Mouse (Mus musculus): ENCODE measurements around the gene Elfn2. TPM values are rescaled to one million over a fixed set of nuclear protein-coding genes. Genes with fewer than 3 reads are reported as not detected.

Gene Elfn2
- total RNA-seq, 4 experiments from 2014 or later = 1.9 to 4.4 (median 2.5) TPM

DNA sequence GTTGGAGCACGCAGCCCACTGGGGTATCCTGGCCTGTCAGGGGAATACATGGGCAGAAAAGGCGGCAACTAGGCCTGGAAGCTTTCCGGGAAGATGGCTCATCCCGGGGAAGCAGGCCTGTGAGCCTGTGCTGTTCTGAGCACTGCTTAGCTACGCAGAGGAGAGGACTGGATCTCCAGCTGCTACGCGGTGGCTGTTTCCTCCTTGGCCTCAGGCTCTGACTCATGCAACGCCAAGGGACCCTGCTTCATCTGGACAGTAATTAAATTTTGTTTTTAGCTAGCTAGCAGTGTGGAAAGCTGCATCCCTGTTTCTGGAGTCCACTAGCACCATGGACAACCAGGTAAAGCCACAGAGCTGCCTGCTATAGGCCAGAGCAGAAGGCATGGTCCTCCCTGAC is 36.8 kb downstream of the Elfn2 start:
- DNase-seq (ENCODE audit: low spot score) = no peak

DNA sequence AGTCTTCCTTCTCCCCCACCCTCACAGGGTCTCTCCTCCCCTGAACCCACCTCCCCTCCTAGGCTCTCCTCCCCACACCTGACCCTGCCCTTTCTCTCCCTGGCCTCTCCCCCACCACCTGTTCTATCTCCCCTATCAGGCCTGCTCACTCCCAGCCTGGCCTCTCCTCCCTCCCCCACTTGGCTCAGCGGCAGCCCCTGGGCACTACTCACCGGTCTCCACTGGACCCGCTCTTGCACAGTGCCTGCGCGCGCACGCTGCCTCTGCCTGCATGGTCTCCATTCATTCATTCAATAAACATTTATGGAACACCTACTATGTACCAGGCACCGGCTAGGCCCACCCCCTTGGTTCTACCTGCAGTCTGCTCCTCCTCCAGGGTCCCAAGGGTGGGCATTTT is 37.3 kb downstream of the Elfn2 start:
- DNase-seq (ENCODE audit: low spot score) = no peak

DNA sequence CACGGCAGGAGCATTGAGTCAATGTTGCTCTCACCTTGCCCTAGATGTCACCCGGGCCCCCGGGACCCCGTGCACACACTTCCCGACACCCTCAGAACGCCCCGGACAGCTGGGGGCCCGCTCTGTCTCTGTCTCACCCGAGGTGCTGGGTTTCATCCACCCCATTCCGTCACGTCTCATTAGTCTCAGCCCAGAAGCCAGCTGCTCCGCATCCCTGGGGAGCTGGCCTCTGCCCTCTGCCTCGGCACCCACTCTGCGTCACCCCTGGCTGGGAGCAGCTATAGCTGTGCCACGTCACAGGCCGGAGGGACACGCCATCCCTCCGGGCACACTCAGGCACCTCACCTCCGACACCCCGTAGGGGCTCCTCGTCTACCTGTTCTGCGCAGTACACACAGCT is 38.3 kb downstream of the Elfn2 start:
- DNase-seq (ENCODE audit: low spot score) = no peak

DNA sequence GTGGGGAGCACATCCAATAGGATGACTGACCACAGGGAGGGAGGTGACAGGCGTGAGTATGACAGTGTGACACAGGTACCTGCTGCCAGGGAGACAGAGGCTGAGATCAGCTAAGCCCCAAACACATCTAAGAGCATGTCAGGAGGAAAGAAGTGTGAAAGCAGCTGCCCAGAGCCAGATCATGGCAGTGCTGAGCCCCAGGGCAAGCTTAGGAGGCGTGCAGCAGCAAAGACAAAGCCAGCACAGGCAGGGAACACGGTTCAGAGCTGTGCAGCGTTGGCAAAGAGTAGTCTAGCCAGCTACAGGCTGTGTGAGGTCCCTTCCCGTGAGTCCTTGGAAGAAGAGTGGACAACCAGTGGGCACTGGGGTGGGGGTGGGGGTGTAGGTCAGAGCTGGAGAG is 40.9 kb downstream of the Elfn2 start:
- DNase-seq (ENCODE audit: low spot score) = no peak

DNA sequence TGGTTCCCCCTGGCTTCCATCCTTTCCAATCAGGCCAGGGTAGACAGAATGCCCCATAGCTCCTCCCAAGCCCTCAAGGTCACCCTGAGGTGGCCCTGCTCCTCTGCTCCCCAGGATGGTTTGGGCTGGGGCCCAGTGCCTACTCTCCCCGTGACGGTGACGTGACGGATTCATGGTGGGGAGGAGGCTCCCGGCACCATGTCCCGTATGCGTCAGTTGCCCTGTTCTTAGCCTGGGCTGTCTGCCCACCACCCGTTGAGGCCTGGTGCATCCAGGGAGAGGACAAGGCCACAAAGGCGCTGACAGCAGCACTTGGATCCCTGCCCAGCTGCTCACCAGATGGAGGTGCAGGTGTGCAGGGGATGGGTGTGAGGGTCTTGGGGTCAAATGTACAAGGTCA is 41.6 kb downstream of the Elfn2 start:
- DNase-seq (ENCODE audit: low spot score) = peak; percentile 62

DNA sequence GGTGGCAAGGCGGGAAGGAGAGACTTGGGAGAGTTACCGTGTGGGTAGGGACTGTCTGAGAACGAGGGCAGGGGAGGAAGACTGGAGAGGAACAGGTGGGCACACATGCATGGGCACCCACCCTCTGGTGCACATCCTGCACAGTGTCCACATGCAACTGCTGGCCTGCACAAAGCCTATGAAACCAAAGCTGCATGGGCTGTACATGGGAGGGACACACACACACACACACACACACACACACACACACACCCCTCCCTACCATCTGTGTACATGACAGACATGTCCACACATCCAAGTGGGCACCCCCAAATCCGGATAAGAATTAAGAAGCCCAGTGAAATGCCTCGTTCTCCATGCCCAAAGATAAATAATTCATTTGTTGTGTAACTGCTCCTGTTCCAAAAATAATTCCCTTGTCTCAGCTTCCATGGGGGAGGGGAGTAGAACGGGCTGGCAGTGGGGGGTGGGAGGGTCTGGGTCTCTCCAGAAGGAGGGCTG is 43.6 kb downstream of the Elfn2 start:
- DNase-seq (ENCODE audit: low spot score) = no peak

DNA sequence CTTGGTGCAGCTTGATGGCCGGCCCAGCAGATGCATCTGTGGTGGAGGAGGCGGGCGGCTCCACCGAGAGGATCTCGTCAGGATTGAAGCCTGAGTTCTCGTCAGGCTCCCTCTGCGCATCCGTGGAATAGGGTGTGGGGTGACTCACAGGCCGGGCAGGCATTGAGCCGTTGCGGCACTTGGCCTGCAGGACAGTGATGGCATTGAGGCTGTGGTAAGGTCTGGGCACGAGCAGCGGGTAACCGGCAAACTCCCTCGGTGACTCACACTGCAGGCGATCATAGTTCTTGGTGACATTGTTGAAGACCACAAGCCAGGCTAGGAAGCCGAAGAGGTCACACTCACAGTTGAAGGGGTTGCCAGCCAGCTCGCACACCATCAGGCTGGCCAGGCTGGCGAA is 45.1 kb downstream of the Elfn2 start:
- no peak for DNase-seq (ENCODE audit: low spot score)

DNA sequence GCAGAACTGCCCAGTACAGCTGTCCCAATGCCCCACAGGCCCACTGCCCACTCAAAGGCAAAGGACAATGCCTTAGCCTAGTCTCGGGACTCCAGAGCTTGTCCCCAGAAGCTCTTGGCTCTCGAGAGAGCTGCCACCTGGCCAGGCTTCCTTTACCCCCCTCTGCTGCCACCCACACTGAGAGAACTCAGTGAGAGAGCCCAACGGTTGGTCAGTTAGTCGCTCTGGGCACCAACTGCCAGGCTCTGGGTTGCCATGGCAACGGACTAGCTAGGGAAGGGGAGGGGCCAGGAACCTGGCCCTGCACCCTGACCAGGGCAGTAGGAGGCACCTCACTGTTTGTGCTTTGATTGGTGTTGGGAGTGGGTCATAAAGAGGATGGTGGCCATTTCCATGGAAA is 48.2 kb downstream of the Elfn2 start:
- DNase-seq (ENCODE audit: low spot score) = no peak

DNA sequence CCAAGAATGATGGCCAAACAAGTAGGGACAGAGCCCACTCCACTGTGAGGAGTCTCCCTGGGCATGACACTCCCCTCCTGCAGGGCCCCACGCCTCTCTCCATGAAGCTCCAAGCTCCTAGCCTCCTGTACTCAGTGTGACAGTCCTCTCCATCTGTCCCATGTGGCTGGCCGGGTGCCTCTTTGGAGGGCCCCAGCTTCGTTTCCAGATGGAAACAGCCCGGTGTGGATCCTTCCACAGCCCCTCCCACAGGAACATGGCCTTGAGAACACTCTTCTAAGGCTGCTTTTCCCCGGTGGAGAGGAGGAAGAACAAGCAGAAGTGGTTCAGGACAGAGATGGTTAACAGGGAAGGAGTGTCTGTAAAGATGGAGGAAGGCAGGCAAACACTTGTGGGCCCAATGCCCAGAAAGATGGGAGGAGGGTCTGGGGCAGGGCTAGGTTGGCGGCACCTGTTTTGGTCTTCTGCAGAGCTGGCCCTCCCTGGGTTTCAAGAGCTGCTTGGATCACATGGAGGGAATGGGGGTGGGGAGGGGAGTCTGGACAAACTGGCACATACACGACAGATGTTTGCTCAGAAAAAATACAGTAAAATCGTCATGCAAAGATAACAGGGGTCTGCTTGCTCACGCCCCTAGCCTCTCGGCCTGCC is 49.2 kb downstream of the Elfn2 start:
- DNase-seq (ENCODE audit: low spot score) = no peak

DNA sequence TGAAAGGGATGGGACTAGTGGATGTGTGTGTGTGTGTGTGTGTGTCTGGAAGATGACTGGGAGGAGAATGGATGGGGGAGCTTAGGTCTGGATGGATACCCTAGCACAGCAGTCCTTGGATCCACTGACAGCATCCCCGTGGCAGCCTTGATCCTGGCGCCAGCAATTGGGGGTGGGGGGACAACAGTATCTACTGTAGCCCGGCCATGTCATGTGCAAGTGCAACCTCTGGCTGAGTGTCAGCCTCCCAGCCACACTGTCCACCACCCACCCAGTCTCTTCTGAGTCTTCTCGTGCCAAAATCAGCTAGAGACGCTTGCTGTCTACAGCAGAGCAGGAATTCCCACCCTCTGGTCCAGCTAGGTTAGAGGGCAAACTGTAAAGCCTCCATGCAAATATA is 54.3 kb downstream of the Elfn2 start:
- no peak for DNase-seq (ENCODE audit: low spot score)

DNA sequence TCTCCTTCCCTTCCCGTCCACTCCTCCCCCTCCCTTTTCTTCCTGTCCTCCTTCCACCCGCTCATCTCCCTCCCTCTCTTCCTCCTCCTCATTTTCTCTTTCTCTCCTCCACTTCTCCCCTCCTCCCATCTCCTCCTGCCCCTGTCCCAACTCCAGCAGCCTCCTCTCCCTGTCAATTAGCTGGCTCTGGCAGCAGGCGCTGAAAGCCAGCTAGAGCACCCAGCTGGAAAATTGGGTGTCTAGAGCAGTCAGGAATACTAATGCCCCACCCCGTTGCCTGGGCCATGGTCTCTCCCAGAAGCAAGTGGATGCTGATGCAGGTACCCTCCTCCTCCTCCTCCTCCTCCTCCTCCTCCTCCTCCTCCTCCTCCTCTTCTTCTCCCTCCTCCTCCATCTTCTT is 67.4 kb downstream of the Elfn2 start:
- no peak for DNase-seq (ENCODE audit: low spot score)

DNA sequence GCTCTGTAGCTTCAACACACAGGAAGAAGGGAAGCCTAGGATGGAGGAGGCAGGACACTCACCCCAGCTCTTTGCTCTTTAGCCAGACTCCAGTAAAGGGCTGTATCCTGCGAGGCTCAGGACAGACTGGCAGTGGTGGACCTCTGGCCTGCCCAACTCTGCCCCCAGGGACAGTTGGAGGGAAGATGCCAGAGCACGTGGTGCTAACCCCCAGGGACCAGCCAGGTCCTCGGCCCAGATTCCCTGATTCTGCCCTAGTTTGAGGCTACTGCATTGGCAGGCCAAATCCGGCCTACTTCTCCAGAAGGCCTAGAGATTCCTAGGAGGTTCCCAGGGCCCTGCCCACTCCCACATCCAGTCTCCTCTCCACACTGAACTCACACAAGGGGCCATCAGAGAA is 70.8 kb downstream of the Elfn2 start:
- no peak for DNase-seq (ENCODE audit: low spot score)

DNA sequence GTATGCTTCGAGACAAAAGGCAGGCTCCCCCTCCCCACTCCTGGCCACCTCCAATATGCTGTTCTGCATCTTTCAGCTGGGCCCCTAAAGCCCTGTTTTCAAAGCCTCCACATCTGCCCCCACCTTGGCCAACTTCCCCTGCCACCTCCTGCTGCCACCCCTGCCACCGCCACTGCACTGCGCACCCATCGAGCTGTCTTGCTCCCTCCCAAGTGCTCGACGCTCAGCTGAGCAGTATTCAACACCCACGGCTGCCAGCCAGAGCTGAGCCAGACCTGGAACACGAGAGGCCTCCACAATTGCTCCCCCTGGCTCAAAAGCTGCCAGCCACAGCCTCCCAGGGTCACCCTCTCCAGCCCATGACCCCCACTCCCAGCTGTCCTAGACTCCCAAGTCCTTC is 74.0 kb downstream of the Elfn2 start:
- DNase-seq (ENCODE audit: low spot score) = no peak

DNA sequence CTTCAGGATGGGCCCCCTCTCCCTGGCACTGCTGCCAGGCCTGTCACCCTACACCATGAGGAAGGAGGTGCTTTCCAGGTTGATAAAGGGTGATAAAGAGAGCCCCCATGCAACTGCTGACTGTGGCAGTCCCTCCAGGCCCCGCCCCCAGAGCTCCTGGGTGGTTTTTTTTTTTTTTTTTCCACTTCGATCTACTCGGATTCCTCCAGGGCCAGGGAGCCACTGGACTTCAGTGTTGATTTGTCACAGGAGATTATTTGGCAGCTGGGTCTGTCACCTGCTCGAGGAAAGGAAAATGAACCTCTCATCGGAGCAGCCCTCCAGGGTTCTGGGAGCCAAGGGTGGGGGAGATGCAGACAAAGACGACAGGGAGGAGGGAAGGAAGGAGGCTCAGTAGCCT is 74.9 kb downstream of the Elfn2 start:
- no peak for DNase-seq (ENCODE audit: low spot score)

DNA sequence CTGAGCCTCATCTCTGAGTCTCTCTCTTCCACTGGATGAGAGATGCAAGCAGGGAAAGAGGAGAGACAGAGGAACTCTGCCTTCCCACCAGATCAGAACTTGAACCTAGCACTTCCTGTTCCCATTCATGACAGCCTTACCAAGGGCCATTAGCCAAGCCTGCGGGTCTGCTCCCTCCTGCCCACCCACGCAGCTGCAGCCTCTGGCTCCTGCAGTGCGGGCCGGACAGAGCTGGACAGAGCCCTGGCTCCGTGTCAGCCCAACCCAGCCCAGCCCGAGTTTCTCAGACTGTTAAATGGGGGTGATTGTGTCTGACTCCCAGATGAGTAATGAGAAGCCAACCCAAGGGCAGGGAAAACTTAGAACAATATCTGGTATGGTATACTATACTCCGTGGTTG is 83.3 kb downstream of the Elfn2 start:
- peak; percentile 17 for DNase-seq (ENCODE audit: low spot score)

DNA sequence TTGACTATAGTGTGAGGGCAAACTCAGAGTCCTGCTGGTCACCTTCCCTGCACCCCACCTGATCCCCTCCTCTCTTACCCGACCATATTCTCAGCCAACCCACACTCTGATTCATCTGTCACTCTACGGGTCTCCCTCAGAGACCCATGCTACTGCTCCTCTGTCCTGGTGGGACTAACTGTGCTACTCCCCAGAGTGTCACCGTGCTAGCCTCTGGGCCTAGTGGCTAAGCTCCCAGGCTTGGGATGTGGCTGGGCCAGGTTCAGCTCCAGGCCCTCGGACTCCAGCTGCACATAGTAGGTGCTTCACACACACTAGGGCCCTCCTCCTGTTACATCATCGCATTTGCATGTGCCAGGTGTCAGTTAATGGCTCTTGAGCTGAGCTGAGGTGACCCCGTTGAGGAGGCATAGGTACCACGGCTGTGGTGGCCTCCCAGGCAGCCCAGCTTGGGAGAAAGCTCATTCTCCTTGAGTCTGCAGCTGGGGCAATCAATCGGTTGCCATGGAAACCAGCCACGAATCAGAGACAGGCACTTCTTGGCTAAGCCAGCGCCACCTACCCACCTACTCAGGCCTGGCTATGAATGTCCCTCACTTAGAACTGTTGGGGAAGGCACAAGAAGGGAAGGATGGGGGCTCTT is 84.4 kb downstream of the Elfn2 start:
- DNase-seq (ENCODE audit: low spot score) = no peak

DNA sequence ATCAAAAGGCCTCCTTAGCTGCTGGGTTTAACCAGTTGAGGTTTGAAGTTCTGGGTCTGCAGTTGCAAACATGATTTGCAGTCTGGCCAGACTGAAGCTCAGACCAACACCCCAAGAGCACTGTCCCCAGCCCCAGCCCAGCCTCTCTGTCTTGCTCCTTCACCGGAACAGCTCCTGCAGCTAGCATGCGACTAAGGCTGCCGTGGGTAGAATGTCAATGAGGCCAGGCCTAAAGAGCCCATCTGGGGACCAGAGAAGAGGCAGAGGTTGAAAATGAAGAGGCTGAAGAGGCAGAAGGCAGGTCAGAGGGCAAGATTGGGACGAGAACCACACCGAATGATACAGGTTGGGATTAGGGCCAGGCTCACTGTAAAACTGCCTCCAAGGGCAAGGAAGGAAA is 85.2 kb downstream of the Elfn2 start:
- DNase-seq (ENCODE audit: low spot score) = no peak

DNA sequence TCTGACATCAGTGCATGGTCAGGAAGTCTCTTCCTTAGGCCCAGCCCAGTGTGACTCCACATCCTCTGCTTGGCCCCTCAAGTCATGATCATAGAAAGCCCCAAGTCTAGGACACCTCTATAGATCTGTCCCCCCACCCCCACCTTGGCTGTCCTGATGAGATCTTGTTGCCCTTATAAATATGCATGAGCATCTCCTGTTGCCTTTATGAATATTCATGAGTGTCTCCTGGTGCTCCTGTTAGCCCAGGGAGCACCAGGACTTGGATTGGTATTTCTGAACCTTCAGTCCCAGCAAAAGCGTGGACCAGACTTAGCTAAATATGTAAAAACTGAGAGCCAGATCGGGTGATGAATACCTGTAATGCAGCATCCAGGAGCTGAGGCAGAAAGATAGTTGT is 86.2 kb downstream of the Elfn2 start:
- no peak for DNase-seq (ENCODE audit: low spot score)

DNA sequence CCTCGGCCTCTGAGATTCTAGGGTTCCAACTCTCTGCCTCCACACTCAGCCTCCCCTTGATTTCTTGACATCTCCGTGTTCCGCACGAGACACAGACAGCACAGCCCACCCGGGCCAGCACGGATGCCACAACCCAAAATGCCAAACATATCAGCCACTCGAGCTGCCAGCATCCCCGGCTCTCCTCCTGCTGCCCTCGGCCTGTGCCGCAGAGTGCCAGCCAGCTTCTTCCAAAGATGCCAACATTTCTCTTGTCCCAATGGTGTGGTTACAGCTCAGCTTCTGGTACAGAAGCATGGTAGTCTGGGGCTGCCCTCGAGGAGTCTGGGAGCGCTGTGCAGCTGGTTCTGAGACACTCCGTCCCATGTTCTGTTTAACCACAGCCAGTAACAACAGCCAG is 92.3 kb downstream of the Elfn2 start:
- no peak for DNase-seq (ENCODE audit: low spot score)

DNA sequence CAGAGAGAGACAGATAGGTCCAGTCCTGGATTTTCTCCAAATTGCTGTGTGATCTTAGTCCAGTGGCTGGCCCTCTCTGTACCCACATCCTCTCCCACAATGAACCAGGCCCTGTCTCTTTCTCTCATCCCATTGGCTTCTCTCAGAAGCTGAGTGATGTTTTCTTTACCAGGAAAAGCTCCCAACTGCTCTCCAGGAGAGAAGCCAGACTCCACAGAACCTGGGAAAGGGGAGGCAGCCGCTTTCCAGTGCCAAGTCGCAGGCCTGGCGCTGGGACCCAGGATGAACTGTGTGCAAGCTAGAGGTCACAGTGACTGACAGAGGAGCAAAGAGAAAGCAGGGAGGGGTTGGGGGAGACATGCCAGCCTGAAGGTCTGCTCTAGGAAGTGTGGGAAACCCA is 93.6 kb downstream of the Elfn2 start:
- DNase-seq (ENCODE audit: low spot score) = no peak

DNA sequence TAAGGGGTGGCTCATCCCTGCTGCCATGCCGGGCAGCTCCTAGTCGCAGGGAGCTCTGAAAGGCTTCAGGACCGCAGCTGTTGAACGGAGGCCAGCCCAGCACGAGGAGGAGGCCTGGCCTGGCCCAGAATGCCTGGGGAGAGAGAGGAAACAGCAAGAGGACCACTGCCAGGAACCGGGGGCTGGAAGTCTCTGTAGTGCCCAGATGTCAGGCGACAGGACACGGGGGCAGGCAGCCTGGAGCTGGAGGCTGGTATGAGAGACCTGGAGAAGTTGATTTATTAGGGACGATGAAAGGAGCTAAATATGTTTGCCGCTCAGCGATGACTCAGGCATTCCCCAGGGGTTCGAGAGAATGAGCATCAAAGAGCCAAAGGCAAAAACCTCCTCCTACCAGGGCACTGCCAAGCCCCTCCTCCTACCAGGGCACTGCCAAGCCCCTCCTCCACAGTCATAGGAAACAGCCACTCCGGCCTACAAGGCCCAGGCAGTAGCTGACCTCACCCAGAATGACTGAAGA is 94.1 kb downstream of the Elfn2 start:
- DNase-seq (ENCODE audit: low spot score) = peak; percentile 82

DNA sequence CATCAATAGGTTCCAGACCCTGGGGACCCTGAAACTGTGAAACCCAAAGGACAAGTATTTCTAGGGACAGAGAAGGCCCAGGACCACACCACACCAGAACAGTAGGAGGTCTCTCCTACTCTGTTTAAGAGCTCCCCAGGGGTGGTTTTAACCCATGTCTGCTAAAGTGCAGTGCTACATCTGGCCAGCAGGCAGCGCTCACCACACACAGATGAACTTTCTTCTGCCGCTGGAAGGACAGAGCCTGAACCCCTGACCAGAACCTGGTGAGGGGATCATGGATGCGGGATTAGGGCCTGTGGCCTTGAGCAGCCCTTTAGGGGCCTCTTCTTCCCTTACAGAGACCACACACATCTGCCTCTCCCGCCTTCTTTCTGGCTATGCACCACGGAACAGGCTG is 95.1 kb downstream of the Elfn2 start:
- peak; percentile 70 for DNase-seq (ENCODE audit: low spot score)

All from heart, adult 8-10 months (tissue).